Mouse (Mus musculus) mouse embryonic stem cell (cell line): ENCODE data around the gene Pakap.

Experiments used
- in situ Hi-C, 2 experiments: fragments of 300-500 bp; cut with MboI; formaldehyde crosslinking; loops; 1 replicate in 1 of 2; 3 replicates in 1 of 2; pipeline ENCODE4 v1.14.3; 2019 to 2020; ENCODE audit warnings: low sequenced_read_pairs in 2 of 2, low pct_unique_long_range_greater_than_20kb in 1 of 2, mixed read lengths in 1 of 2; ENCODE audit not compliant: unreplicated experiment in 1 of 2

Pakap gene

GRCm38 (mm10) chr4:57652185-57652904 is 84.4 kb downstream of the Pakap start:
- in situ Hi-C loops = loop anchor here (25.0 kb wide), 1 partner anchor 410 kb away; no protein-coding TSS in a partner anchor

DNA sequence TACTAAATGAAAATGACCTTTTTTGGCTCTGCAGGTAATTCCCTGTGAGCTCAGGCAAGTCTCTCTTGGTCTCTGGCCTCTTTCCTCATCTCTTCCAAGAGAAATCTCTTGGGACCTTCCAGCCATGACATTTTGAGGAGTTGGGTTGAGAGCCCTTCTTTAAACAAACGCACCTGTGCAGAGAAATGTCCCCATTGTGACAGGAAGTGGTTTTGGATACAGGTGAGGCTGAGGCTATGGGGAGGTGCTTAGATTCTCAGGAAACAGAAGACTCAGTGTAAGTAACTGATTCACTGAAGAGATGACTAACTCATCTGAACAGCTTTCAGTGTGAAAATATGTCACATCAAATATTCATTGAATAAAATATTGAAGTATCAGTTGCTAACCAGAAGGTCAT is 88.0 kb downstream of the Pakap start:
- in situ Hi-C loops = loop anchor here (25.0 kb wide), 1 partner anchor 406 kb away; no protein-coding TSS in a partner anchor

- in situ Hi-C loops = loop anchor here (25.0 kb wide), 1 partner anchor 406 kb away; no protein-coding TSS in a partner anchor
Measured at GRCm38 (mm10) chr4:57656388-57656787, 88.4 kb downstream of the Pakap start.

- in situ Hi-C loops = loop anchor here (25.0 kb wide), 1 partner anchor 405 kb away; no protein-coding TSS in a partner anchor
Measured at GRCm38 (mm10) chr4:57656861-57657260, 88.9 kb downstream of the Pakap start.

DNA sequence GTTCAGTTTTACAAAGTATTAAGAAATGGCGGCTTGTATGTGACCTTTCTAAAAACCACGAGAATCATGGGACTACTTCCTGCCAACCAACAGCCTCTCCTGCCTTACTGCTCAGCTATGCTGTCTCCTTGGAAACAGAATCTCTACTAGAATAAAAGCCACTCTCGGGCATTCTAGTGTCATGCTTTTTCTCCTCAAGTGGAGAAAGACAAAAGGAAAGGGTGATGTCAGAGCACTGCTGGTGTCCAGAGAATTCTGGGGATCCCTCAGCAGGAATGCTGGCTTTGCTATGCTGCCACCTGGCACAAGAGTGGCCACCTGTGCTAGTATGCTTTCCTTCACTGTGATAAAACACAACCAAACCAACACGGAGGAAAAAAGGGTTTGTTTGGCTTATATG is 92.5 kb downstream of the Pakap start:
- in situ Hi-C loops = loop anchor here (25.0 kb wide), 1 partner anchor 402 kb away; no protein-coding TSS in a partner anchor

GRCm38 (mm10) chr4:57666101-57666500 is 98.1 kb downstream of the Pakap start:
- in situ Hi-C loops = loop anchor here (25.0 kb wide), 1 partner anchor 396 kb away; no protein-coding TSS in a partner anchor

DNA sequence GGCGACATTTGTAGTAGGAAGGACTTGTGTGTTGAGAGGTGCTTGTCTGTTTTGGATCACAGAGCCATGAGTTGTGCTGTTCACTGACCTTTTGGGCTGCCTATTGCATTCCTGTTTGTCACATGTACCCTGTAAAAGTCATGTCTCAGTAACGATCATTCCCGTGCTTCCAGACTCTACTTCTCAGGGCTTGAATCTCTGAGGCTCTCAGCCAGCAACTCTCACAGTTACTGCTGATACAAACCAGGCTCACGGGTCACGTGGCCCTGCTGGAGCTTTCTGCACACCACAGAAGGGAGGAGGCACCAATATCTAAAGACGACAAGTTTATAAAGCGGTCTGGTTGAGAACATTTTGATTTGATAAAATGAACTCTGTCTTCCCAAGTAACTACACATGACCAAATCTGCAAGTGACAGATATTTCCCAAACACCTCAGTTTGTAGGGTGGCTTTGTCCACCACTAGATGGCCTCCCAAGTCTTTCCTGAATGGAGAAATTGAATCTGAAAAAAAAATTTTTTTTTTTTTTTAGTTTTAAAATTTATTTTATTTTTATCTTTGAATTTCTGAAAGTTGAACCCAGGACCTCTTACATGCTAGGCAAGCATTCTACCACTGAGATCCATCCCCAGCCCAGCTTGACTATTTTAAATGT is 103.0 kb downstream of the Pakap start:
- in situ Hi-C loops = loop anchor here (5.0 to 25.0 kb wide), 5 partner anchors 51 to 391 kb away; no protein-coding TSS in a partner anchor

DNA sequence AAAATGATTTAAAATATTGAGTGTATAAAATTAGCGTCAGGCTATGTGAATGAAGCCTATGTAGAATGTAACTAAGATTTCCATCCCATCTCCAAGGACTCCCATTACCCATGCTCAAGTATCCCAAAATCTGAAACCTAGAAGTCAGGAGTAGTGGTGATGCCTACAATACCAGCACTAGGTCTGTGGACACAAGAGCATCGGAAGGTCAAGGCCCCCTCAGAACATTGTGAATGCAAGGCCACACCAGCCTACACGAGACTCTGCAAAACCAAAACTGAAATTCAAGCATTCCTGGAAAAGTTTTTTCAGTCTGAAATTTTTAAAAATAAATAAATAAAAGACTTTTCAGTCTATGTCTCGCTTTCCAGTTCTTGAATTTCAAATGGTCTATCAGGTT is 104.6 kb downstream of the Pakap start:
- in situ Hi-C loops = loop anchor here (5.0 to 25.0 kb wide), 5 partner anchors 50 to 390 kb away; no protein-coding TSS in a partner anchor

- in situ Hi-C loops = loop anchor here (5.0 to 25.0 kb wide), 5 partner anchors 49 to 389 kb away; no protein-coding TSS in a partner anchor
Measured at GRCm38 (mm10) chr4:57672996-57673906, 105.3 kb downstream of the Pakap start.

DNA sequence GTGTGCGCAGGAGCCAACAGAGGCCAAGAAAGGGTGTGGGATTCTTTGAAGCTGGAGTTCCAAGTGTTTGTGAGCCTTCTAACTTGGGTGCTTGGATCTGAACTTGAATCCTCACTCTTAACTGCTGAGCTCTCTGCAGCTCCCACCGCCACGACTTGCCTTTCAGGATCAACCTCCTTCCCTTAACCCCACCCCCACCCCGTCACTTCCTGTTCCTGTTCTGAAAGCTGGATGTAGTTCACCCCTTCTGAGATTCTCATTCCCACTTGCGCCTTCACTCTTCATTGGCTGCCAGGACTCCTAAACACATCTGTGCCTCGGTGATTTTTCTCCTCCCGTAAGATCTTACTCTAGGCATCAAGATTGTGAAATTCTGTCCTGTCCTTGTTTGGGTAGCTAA is 106.4 kb downstream of the Pakap start:
- in situ Hi-C loops = loop anchor here (5.0 to 25.0 kb wide), 5 partner anchors 48 to 388 kb away; no protein-coding TSS in a partner anchor

DNA sequence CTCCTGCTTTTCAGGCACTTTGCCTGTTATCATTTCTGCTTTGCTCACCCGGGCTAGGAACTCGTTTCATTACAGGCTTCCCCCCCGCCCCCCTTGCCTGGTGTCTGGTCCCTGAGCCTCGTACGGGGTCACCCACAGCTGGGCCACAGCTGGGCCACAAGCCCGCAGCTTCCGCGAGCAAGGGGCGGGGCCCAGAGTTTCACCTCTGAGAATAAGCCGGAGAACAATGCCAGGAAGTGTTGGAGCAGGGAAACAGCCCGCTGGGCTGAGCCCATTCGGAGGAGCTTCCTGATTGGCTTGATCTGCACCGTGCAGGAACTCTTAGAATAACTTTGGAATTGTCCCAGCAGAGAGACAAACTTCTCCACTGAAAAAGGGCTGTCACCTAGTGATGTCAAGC is 107.4 kb downstream of the Pakap start:
- in situ Hi-C loops = loop anchor here in 1 of 2 experiments (10.0 kb wide), 1 partner anchor 229 kb away; no protein-coding TSS in a partner anchor

GRCm38 (mm10) chr4:57677916-57678315 is 109.9 kb downstream of the Pakap start:
- in situ Hi-C loops = loop anchor here in 1 of 2 experiments (10.0 kb wide), 1 partner anchor 227 kb away; no protein-coding TSS in a partner anchor

DNA sequence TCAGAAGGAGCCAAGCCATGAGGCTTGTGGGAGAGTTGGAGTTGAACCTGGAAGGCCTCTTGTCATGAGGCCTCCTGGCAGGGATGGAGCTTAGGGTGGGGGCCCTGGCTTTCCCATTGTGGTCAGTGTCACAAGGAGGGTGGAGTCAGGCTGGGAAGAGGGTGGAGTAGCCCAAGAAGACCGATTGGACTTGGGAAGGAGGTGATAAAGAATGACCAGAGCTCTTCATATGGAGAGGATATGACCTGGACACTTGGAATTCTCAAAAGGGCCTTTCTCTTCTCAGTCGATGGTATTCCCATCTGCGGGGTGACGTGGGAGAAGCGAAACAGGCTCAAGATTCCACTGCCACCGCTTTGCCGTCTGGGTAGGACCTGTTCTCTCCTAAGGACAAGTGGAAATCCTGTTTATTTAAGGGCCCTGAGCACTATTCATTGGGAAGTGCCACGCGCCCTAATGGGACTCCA is 111.0 kb downstream of the Pakap start:
- in situ Hi-C loops = loop anchor here in 1 of 2 experiments (10.0 kb wide), 1 partner anchor 226 kb away; no protein-coding TSS in a partner anchor

DNA sequence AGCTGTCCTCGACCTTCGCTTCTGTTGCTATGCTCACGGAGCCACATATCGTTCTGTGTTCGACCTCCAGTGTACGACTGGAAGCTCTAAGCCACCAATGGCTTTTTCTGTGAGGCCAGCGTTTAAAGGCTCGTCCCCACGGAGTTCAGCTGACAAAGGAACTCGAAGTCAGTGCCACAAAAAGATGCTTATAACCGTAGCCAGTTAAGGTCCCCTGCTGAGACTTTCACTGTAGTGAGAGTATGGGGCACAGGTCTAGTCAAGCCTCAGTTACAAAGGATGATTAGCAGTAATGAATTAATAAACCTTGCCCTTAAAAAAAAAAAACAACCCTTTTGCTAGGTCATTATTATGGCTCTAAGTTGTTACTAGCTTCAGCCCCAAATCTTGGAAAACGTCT is 112.2 kb downstream of the Pakap start:
- in situ Hi-C loops = no loop called here

- in situ Hi-C loops = no loop called here
Measured at GRCm38 (mm10) chr4:57681511-57681910, 113.5 kb downstream of the Pakap start.

GRCm38 (mm10) chr4:57682341-57682740 is 114.4 kb downstream of the Pakap start:
- in situ Hi-C loops = no loop called here

DNA sequence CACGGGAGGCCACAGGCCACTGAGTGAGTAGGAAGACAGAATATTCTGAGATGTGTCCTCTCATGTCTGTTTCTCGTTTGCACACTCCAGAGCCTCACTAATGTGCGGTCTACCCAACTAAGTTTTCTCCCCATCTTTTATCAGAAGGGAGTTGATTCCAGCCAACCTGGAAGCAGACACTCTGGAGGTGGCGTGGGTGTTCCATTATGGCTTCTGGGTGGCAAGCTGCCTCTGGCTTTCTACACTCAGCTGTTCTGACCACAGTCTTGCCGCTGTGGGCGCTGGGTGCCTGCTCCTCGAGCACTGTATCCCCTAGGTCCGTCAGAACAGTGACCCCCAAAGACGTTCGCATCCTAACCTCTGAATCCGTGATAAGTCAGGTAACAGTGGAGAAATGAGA is 115.0 kb downstream of the Pakap start:
- in situ Hi-C loops = no loop called here

DNA sequence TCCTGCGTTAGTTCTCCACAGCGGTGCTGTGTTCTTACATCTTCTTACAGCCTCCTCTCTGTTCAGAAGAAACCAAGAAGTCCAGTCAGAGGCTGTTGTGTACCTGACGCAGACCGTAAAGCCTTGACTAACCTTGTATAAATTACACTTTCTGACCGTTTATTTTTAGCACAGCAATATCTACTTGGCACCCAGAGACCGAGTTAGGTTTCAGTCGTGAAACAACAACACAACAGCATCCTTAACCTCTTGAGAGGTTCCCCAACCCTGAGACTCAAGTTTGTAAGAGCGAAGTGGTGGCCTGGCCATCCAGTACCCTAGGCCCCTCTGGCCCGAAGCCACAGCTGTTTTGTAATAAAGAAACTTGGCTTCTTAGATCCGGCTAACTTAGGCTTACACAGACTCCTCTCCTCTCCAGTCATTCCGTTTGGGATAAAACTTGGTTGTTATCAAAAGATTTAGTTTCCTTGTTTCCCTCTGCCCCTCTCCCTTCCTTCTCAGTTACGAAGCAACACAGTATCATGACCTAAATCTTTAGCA is 116.8 kb downstream of the Pakap start:
- in situ Hi-C loops = no loop called here
